Mouse (Mus musculus): ENCODE results near the gene Snd1. TPM values are rescaled to one million over a fixed set of nuclear protein-coding genes. Genes with fewer than 3 reads are reported as not detected.

The Snd1 gene
- polyA plus RNA-seq, 1 experiment from 2014 or later: 127 TPM

GRCm38 (mm10) chr6:28614856-28615255 is 139.9 kb downstream of the Snd1 start:
- Histone ChIP-seq H3K36me3 (ENCODE audit: control insufficient read depth, insufficient read depth, low read length) (no peaks in the 10 kb centered on the region), H3K27ac (ENCODE audit: low read length) (no peak overlapping the region), H3K9me3 (ENCODE audit: control insufficient read depth, low read length) (no peaks in the 10 kb centered on the region), H3K4me2 (ENCODE audit: low read depth, low read length) (no peak overlapping the region), H3K4me1 (ENCODE audit: control insufficient read depth, insufficient read depth, low read length) (peaks cover 20% of the 10 kb centered on the region), H3K27me3 (replicated peaks; ENCODE audit: control insufficient read depth, insufficient read depth, low read length) (no peaks in the 10 kb centered on the region), H3K4me3 (ENCODE audit: low read length) (no peak overlapping the region), H3K9ac (ENCODE audit: low read depth, low read length) (no peak overlapping the region)
- no peak for ATAC-seq
- WGBS: 90% methylated on average over 4 of the region's 4 CpGs

GRCm38 (mm10) chr6:28615408-28615807 is 140.5 kb downstream of the Snd1 start:
- Histone ChIP-seq H3K4me1 (ENCODE audit: control insufficient read depth, insufficient read depth, low read length) (peaks cover 20% of the 10 kb centered on the region), H3K9me3 (ENCODE audit: control insufficient read depth, low read length) (no peaks in the 10 kb centered on the region), H3K36me3 (ENCODE audit: control insufficient read depth, insufficient read depth, low read length) (no peaks in the 10 kb centered on the region), H3K9ac (ENCODE audit: low read depth, low read length) (no peak overlapping the region), H3K27me3 (replicated peaks; ENCODE audit: control insufficient read depth, insufficient read depth, low read length) (no peaks in the 10 kb centered on the region), H3K27ac (ENCODE audit: low read length) (no peak overlapping the region), H3K4me2 (ENCODE audit: low read depth, low read length) (no peak overlapping the region), H3K4me3 (ENCODE audit: low read length) (no peak overlapping the region)
- no peak for ATAC-seq
- 78% methylated on average over 3 of the region's 3 CpGs for WGBS

GRCm38 (mm10) chr6:28615966-28616365 is 141.0 kb downstream of the Snd1 start:
- Histone ChIP-seq H3K27me3 (replicated peaks; ENCODE audit: control insufficient read depth, insufficient read depth, low read length) (no peaks in the 10 kb centered on the region), H3K9ac (ENCODE audit: low read depth, low read length) (no peak overlapping the region), H3K4me3 (ENCODE audit: low read length) (no peak overlapping the region), H3K27ac (ENCODE audit: low read length) (no peak overlapping the region), H3K9me3 (ENCODE audit: control insufficient read depth, low read length) (no peaks in the 10 kb centered on the region), H3K4me2 (ENCODE audit: low read depth, low read length) (no peak overlapping the region), H3K4me1 (ENCODE audit: control insufficient read depth, insufficient read depth, low read length) (peaks cover 20% of the 10 kb centered on the region), H3K36me3 (ENCODE audit: control insufficient read depth, insufficient read depth, low read length) (no peaks in the 10 kb centered on the region)
- no peak for ATAC-seq
- WGBS: 59% methylated on average over 3 of the region's 3 CpGs

GRCm38 (mm10) chr6:28618299-28618698 is 143.4 kb downstream of the Snd1 start:
- Histone ChIP-seq H3K27ac (ENCODE audit: low read length) (no peak overlapping the region), H3K27me3 (replicated peaks; ENCODE audit: control insufficient read depth, insufficient read depth, low read length) (no peaks in the 10 kb centered on the region), H3K36me3 (ENCODE audit: control insufficient read depth, insufficient read depth, low read length) (no peaks in the 10 kb centered on the region), H3K4me2 (ENCODE audit: low read depth, low read length) (no peak overlapping the region), H3K4me3 (ENCODE audit: low read length) (no peak overlapping the region), H3K9me3 (ENCODE audit: control insufficient read depth, low read length) (no peaks in the 10 kb centered on the region), H3K9ac (ENCODE audit: low read depth, low read length) (no peak overlapping the region), H3K4me1 (ENCODE audit: control insufficient read depth, insufficient read depth, low read length) (peaks cover 23% of the 10 kb centered on the region)
- WGBS: 62% methylated on average over 3 of the region's 3 CpGs
- peak; percentile 16; the same call in 1 of the 2 replicates for ATAC-seq

GRCm38 (mm10) chr6:28618751-28619153 is 143.8 kb downstream of the Snd1 start:
- Histone ChIP-seq H3K4me3 (ENCODE audit: low read length) (no peak overlapping the region), H3K4me2 (ENCODE audit: low read depth, low read length) (no peak overlapping the region), H3K27ac (ENCODE audit: low read length) (no peak overlapping the region), H3K36me3 (ENCODE audit: control insufficient read depth, insufficient read depth, low read length) (no peaks in the 10 kb centered on the region), H3K27me3 (replicated peaks; ENCODE audit: control insufficient read depth, insufficient read depth, low read length) (no peaks in the 10 kb centered on the region), H3K9ac (ENCODE audit: low read depth, low read length) (no peak overlapping the region), H3K4me1 (ENCODE audit: control insufficient read depth, insufficient read depth, low read length) (peaks cover 23% of the 10 kb centered on the region), H3K9me3 (ENCODE audit: control insufficient read depth, low read length) (no peaks in the 10 kb centered on the region)
- WGBS: 13% methylated on average over 7 of the region's 7 CpGs
- ATAC-seq: peak; percentile 59

- H3K9ac ChIP-seq (ENCODE audit: low read depth, low read length): no peak overlapping the region
- ATAC-seq: no peak; the same call in 1 of the 2 replicates
- peaks cover 23% of the 10 kb centered on the region for H3K4me1 ChIP-seq (ENCODE audit: control insufficient read depth, insufficient read depth, low read length)
- H3K4me2 ChIP-seq (ENCODE audit: low read depth, low read length): no peak overlapping the region
- peaks cover 3% of the 10 kb centered on the region; the same call in 1 of the 2 replicates for H3K36me3 ChIP-seq (ENCODE audit: control insufficient read depth, insufficient read depth, low read length)
- H3K4me3 ChIP-seq (ENCODE audit: low read length): no peak overlapping the region
- 88% methylated on average over 4 of the region's 4 CpGs for WGBS
- H3K27ac ChIP-seq (ENCODE audit: low read length): no peak overlapping the region
- H3K9me3 ChIP-seq (ENCODE audit: control insufficient read depth, low read length): no peaks in the 10 kb centered on the region
- H3K27me3 ChIP-seq (replicated peaks; ENCODE audit: control insufficient read depth, insufficient read depth, low read length): no peaks in the 10 kb centered on the region
Measured at GRCm38 (mm10) chr6:28621431-28621830, 146.5 kb downstream of the Snd1 start.

GRCm38 (mm10) chr6:28621961-28622360 is 147.0 kb downstream of the Snd1 start:
- H3K27me3 ChIP-seq (replicated peaks; ENCODE audit: control insufficient read depth, insufficient read depth, low read length): no peaks in the 10 kb centered on the region
- no peaks in the 10 kb centered on the region for H3K9me3 ChIP-seq (ENCODE audit: control insufficient read depth, low read length)
- H3K4me2 ChIP-seq (ENCODE audit: low read depth, low read length): no peak overlapping the region
- H3K27ac ChIP-seq (ENCODE audit: low read length): no peak overlapping the region
- 90% methylated on average over 5 of the region's 5 CpGs for WGBS
- H3K9ac ChIP-seq (ENCODE audit: low read depth, low read length): no peak overlapping the region
- peaks cover 23% of the 10 kb centered on the region for H3K4me1 ChIP-seq (ENCODE audit: control insufficient read depth, insufficient read depth, low read length)
- H3K36me3 ChIP-seq (ENCODE audit: control insufficient read depth, insufficient read depth, low read length): peaks cover 4% of the 10 kb centered on the region; the same call in 1 of the 2 replicates
- ATAC-seq: no peak
- no peak overlapping the region for H3K4me3 ChIP-seq (ENCODE audit: low read length)

GRCm38 (mm10) chr6:28622522-28622921 is 147.6 kb downstream of the Snd1 start:
- Histone ChIP-seq H3K9ac (ENCODE audit: low read depth, low read length) (no peak overlapping the region), H3K27me3 (replicated peaks; ENCODE audit: control insufficient read depth, insufficient read depth, low read length) (no peaks in the 10 kb centered on the region), H3K4me3 (ENCODE audit: low read length) (no peak overlapping the region), H3K4me1 (ENCODE audit: control insufficient read depth, insufficient read depth, low read length) (peaks cover 23% of the 10 kb centered on the region), H3K27ac (ENCODE audit: low read length) (no peak overlapping the region), H3K36me3 (ENCODE audit: control insufficient read depth, insufficient read depth, low read length) (peaks cover 4% of the 10 kb centered on the region; the same call in 1 of the 2 replicates), H3K4me2 (ENCODE audit: low read depth, low read length) (no peak overlapping the region), H3K9me3 (ENCODE audit: control insufficient read depth, low read length) (no peaks in the 10 kb centered on the region)
- ATAC-seq: 0 out of 2 replicates have a peak, but pooled peaks have one; percentile 61
- 39% methylated on average over 6 of the region's 6 CpGs for whole genome bisulfite sequencing

GRCm38 (mm10) chr6:28622963-28623362 is 148.0 kb downstream of the Snd1 start:
- WGBS: 78% methylated on average over 3 of the region's 3 CpGs
- no peak overlapping the region for H3K27ac ChIP-seq (ENCODE audit: low read length)
- ATAC-seq: no peak

GRCm38 (mm10) chr6:28628408-28628807 is 153.5 kb downstream of the Snd1 start:
- H3K9me3 ChIP-seq (ENCODE audit: control insufficient read depth, low read length): no peaks in the 10 kb centered on the region
- no peak overlapping the region for H3K27ac ChIP-seq (ENCODE audit: low read length)
- no peak overlapping the region for H3K4me2 ChIP-seq (ENCODE audit: low read depth, low read length)
- H3K27me3 ChIP-seq (replicated peaks; ENCODE audit: control insufficient read depth, insufficient read depth, low read length): no peaks in the 10 kb centered on the region
- ATAC-seq: peak; percentile 48
- 71% methylated on average over 1 of the region's 1 CpGs for WGBS
- 0 out of 2 replicates have a peak, but pooled peaks cover 2% of the 10 kb centered on the region for H3K4me1 ChIP-seq (ENCODE audit: control insufficient read depth, insufficient read depth, low read length)
- H3K9ac ChIP-seq (ENCODE audit: low read depth, low read length): no peak overlapping the region
- no peak overlapping the region for H3K4me3 ChIP-seq (ENCODE audit: low read length)
- H3K36me3 ChIP-seq (ENCODE audit: control insufficient read depth, insufficient read depth, low read length): peaks cover 4% of the 10 kb centered on the region; the same call in 1 of the 2 replicates

More at GRCm38 (mm10) chr6:28622963-28623362, 148.0 kb downstream of the Snd1 start:
- Histone ChIP-seq H3K36me3 (ENCODE audit: control insufficient read depth, insufficient read depth, low read length) (peaks cover 4% of the 10 kb centered on the region; the same call in 1 of the 2 replicates), H3K4me3 (ENCODE audit: low read length) (no peak overlapping the region), H3K9me3 (ENCODE audit: control insufficient read depth, low read length) (no peaks in the 10 kb centered on the region), H3K4me1 (ENCODE audit: control insufficient read depth, insufficient read depth, low read length) (peaks cover 19% of the 10 kb centered on the region), H3K4me2 (ENCODE audit: low read depth, low read length) (no peak overlapping the region), H3K9ac (ENCODE audit: low read depth, low read length) (no peak overlapping the region), H3K27me3 (replicated peaks; ENCODE audit: control insufficient read depth, insufficient read depth, low read length) (no peaks in the 10 kb centered on the region)
